Mouse (Mus musculus): ENCODE measurements around the gene Rdh1. TPM values are rescaled to one million over a fixed set of nuclear protein-coding genes. Genes with fewer than 3 reads are reported as not detected.
"Not testable (repeated sequence)": the region's sequence is repeated elsewhere in the genome, so short reads cannot be mapped to it uniquely, and the experiment has no call there.

Rdh1 gene
- polyA plus RNA-seq, 1 experiment from 2014 or later, result 0.06 TPM

GRCm38 (mm10) chr10:127801612-127802011 lies 42.1 kb downstream of the Rdh1 start:
- Histone ChIP-seq H3K9me3 (0 out of 2 replicates have a peak, but pooled peaks cover 3% of the 10 kb centered on the region), H3K4me2 (replicated peaks) (no peak overlapping the region), H3K27ac (replicated peaks) (no peak overlapping the region), H3K27me3 (no peaks in the 10 kb centered on the region), H3K4me3 (no peak overlapping the region), H3K36me3 (no peaks in the 10 kb centered on the region), H3K4me1 (no peaks in the 10 kb centered on the region), H3K9ac (replicated peaks) (no peak overlapping the region)
- WGBS, result 83% methylated on average over 2 of the region's 2 CpGs
- no peak for ATAC-seq (ENCODE audit: low FRiP score, low read depth)

GRCm38 (mm10) chr10:127802236-127802635 lies 42.7 kb downstream of the Rdh1 start:
- 82% methylated on average over 5 of the region's 5 CpGs for WGBS

GRCm38 (mm10) chr10:127804416-127804815 lies 44.9 kb downstream of the Rdh1 start:
- Histone ChIP-seq H3K4me3 (no peak overlapping the region), H3K9ac (replicated peaks) (no peak overlapping the region), H3K36me3 (no peaks in the 10 kb centered on the region), H3K4me1 (no peaks in the 10 kb centered on the region), H3K4me2 (replicated peaks) (no peak overlapping the region), H3K27ac (replicated peaks) (no peak overlapping the region), H3K27me3 (no peaks in the 10 kb centered on the region), H3K9me3 (no peaks in the 10 kb centered on the region)
- WGBS, result 41% methylated on average over 7 of the region's 7 CpGs
- ATAC-seq (ENCODE audit: low FRiP score, low read depth), result no peak

More at GRCm38 (mm10) chr10:127802236-127802635, 42.7 kb downstream of the Rdh1 start:
- Histone ChIP-seq H3K4me3 (no peak overlapping the region), H3K27ac (replicated peaks) (no peak overlapping the region), H3K27me3 (no peaks in the 10 kb centered on the region), H3K4me1 (no peaks in the 10 kb centered on the region), H3K9me3 (no peaks in the 10 kb centered on the region), H3K36me3 (no peaks in the 10 kb centered on the region), H3K4me2 (replicated peaks) (no peak overlapping the region), H3K9ac (replicated peaks) (no peak overlapping the region)
- ATAC-seq (ENCODE audit: low FRiP score, low read depth), result no peak

GRCm38 (mm10) chr10:127815888-127816287 lies 56.4 kb downstream of the Rdh1 start:
- no peak overlapping the region for H3K4me3 ChIP-seq
- no peak overlapping the region for H3K4me2 ChIP-seq (replicated peaks)

GRCm38 (mm10) chr10:127817268-127817910 lies 57.9 kb downstream of the Rdh1 start:
- WGBS, result 86% methylated on average over 4 of the region's 4 CpGs
- not testable (repeated sequence) for H3K36me3 ChIP-seq; H3K4me3 ChIP-seq; ATAC-seq (ENCODE audit: low FRiP score, low read depth); H3K9ac ChIP-seq (replicated peaks); H3K4me2 ChIP-seq (replicated peaks); H3K27ac ChIP-seq (replicated peaks); H3K4me1 ChIP-seq; H3K27me3 ChIP-seq
- peaks cover 11% of the 10 kb centered on the region for H3K9me3 ChIP-seq

More at GRCm38 (mm10) chr10:127815888-127816287, 56.4 kb downstream of the Rdh1 start:
- Histone ChIP-seq H3K4me1 (no peaks in the 10 kb centered on the region), H3K27ac (replicated peaks) (no peak overlapping the region), H3K27me3 (no peaks in the 10 kb centered on the region), H3K36me3 (no peaks in the 10 kb centered on the region), H3K9me3 (peaks cover 10% of the 10 kb centered on the region), H3K9ac (replicated peaks) (no peak overlapping the region)
- no peak for ATAC-seq (ENCODE audit: low FRiP score, low read depth)

Other genes starting within 250 kb of the Rdh1 start
- 7.0 and 7.6 TPM in 2 replicates for gene Ndufa4l2, start 244.8 kb upstream of the Rdh1 start, polyA plus RNA-seq (2016; fragmentation: Nextera tagmentation; extraction: Ambion mirVana)
- 75.1 and 77.8 TPM in 2 replicates for gene Shmt2, start 237.3 kb upstream of the Rdh1 start, polyA plus RNA-seq (2016; fragmentation: Nextera tagmentation; extraction: Ambion mirVana)
- 55.9 and 58.2 TPM in 2 replicates for gene Nxph4, start 225.2 kb upstream of the Rdh1 start, polyA plus RNA-seq (2016; fragmentation: Nextera tagmentation; extraction: Ambion mirVana)
- gene Lrp1, start 138.6 kb upstream of the Rdh1 start, polyA plus RNA-seq (2016; fragmentation: Nextera tagmentation; extraction: Ambion mirVana), result 94.0 and 98.1 TPM in 2 replicates
- 6.1 and 9.0 TPM in 2 replicates for gene Stat6, start 116.7 kb upstream of the Rdh1 start, polyA plus RNA-seq (2016; fragmentation: Nextera tagmentation; extraction: Ambion mirVana)
- gene Nemp1, start 92.8 kb upstream of the Rdh1 start, polyA plus RNA-seq (2016; fragmentation: Nextera tagmentation; extraction: Ambion mirVana), result 10.0 and 10.3 TPM in 2 replicates
- gene Nab2, start 91.2 kb upstream of the Rdh1 start, polyA plus RNA-seq (2016; fragmentation: Nextera tagmentation; extraction: Ambion mirVana), result 3.7 and 4.5 TPM in 2 replicates
- gene Myo1a, start 54.6 kb upstream of the Rdh1 start, polyA plus RNA-seq (2016; fragmentation: Nextera tagmentation; extraction: Ambion mirVana), result 0.47 and 0.71 TPM in 2 replicates
- gene Tac2, start 35.2 kb upstream of the Rdh1 start, polyA plus RNA-seq (2016; fragmentation: Nextera tagmentation; extraction: Ambion mirVana), result not detected in 2 replicates
- 6.1 and 6.2 TPM in 2 replicates for gene Zbtb39, start 20.2 kb upstream of the Rdh1 start, polyA plus RNA-seq (2016; fragmentation: Nextera tagmentation; extraction: Ambion mirVana)
- gene Gpr182, start 8.0 kb upstream of the Rdh1 start, polyA plus RNA-seq (2016; fragmentation: Nextera tagmentation; extraction: Ambion mirVana), result 0.41 and 0.46 TPM in 2 replicates
- 0.09 TPM in 1 of 2 replicates, not detected in the other for gene Rdh16f1, start 66 bp downstream of the Rdh1 start, polyA plus RNA-seq (2016; fragmentation: Nextera tagmentation; extraction: Ambion mirVana)
- 0.16 TPM in 1 of 2 replicates, not detected in the other for gene Rdh9, start 16.7 kb downstream of the Rdh1 start, polyA plus RNA-seq (2016; fragmentation: Nextera tagmentation; extraction: Ambion mirVana)
- gene Rdh16, start 41.4 kb downstream of the Rdh1 start, polyA plus RNA-seq (2016; fragmentation: Nextera tagmentation; extraction: Ambion mirVana), result not detected in 2 replicates
- not detected in 2 replicates for gene Rdh19, start 90.2 kb downstream of the Rdh1 start, polyA plus RNA-seq (2016; fragmentation: Nextera tagmentation; extraction: Ambion mirVana)
- gene Rdh16f2, start 106.8 kb downstream of the Rdh1 start, polyA plus RNA-seq (2016; fragmentation: Nextera tagmentation; extraction: Ambion mirVana), result not detected in 2 replicates
- not detected in 2 replicates for gene Rdh7, start 129.1 kb downstream of the Rdh1 start, polyA plus RNA-seq (2016; fragmentation: Nextera tagmentation; extraction: Ambion mirVana)
- not detected in 2 replicates for gene Sdr9c7, start 138.8 kb downstream of the Rdh1 start, polyA plus RNA-seq (2016; fragmentation: Nextera tagmentation; extraction: Ambion mirVana)
- not detected in 2 replicates for gene Hsd17b6, start 247.9 kb downstream of the Rdh1 start, polyA plus RNA-seq (2016; fragmentation: Nextera tagmentation; extraction: Ambion mirVana)